Mouse (Mus musculus): ENCODE measurements around the gene Epha5.

The Epha5 gene

DNA sequence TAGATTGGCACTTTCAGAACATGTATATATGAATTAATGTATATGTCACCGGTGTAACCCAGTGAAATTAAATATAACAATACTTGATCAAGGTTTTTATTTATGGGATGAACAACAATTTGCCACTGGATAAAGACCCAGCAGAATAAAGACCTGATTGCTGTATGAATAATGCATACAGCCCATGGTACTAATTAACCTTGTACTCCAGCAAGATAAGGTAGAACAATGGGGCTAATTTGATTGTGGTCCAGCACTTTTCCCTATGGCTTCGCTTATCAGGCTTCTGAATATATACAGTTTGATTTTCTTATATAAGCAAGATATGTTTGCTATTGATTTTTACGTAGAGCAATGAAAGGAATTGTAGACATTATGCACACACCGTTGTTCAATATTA, 103.6 kb downstream of the Epha5 start:
- DNase-seq (ENCODE audit: extremely low spot score) = no peak

- no peak for DNase-seq (ENCODE audit: extremely low spot score)
Measured at GRCm38 (mm10) chr5:84298878-84299736, 118.1 kb downstream of the Epha5 start.

DNA sequence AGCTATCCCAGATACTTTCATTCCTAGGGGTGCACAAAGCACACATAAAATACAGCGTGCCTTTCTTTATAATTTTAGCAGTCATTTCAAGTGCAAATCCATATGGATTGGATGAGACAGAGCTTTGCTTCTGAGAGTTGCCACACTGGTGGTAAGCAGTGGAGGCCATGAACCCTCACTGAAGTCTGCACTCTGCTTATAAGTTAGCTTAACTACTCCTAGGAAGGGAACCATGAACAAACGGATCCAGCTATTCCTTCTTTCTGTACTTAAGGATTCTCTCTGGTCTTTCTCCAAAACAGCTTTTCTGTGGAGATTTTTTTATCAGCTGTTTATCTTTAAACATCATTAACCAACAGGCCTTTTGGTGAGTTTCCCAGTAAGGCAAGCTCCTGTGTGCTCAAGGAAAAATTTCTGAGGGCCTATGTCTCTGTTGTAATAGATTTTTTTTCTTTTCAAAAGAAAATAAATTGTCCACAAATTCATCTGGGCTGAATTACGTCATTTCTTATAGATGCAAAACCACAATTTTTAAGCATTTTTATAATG, 127.7 kb downstream of the Epha5 start:
- DNase-seq (ENCODE audit: extremely low spot score) = no peak

DNA sequence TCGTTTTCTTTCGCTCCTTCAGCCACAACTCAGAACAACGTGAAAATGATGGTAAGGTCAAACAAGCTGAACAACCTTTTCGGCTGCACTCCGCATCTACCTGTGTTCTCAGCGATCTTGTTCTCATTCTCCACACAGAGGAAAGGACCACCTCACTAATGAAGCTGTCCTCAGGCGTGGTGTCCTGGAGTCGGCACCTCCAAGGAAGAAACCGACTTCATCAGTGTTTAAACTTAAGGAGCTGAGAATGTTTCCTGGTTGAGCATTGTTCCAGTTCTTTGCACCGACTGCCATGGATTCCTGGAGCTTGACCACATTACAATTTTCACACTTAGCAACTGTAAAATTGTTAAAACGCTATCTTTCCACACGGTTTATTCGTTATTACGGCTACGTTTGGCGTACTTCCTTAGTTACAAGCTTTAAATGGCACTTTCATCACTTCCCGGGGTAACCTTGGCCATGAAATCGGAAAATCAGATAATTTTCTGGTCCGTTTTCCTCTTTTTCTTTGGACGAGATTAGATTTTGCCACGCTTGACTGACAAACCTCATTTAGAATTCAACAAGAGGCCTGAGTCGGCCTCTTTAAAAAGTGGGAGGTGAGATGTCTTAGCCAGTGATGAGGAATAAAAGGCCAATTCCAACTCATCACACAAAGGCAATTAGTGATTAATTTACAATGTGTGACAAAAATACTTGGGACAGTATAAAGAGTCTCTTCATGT, 135.7 kb downstream of the Epha5 start:
- no peak for DNase-seq (ENCODE audit: extremely low spot score)

DNA sequence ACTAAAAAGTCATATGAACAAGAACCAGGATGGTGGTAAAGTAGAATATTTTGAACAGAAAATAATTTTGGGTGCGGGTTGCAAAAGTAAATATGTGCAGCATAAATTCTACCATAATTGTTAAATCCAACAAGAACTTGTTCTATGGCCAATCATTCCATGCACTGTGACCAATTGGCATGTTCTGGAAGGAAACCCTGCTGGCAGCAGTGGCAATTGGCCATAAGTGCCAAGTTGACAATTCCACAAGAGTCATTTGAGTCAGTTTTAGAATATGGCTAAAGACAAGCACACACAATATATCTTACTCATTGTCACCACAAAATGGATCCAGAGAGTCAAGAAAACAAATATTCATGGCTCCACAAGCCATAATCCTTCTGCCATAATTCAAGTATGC, 140.2 kb downstream of the Epha5 start:
- DNase-seq (ENCODE audit: extremely low spot score) = no peak

DNA sequence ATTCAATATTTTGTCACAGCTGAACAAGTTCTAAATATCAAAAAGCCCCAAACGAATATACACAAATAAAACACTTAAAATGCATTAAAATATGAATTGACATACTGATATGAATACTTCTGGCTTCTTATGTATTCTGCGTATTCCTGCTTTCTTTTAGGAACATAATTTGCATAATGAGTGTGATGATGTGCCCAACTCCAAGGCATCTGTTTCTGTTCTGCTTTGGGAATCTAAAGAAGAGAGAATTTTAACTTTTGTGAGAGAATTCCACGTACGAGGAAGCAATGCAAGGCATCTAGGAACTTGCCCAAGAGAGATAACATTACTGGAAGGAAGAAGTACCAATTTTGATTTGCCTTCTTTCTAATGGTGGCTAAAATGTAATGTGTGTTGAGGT, 151.8 kb downstream of the Epha5 start:
- no peak for DNase-seq (ENCODE audit: extremely low spot score)

DNA sequence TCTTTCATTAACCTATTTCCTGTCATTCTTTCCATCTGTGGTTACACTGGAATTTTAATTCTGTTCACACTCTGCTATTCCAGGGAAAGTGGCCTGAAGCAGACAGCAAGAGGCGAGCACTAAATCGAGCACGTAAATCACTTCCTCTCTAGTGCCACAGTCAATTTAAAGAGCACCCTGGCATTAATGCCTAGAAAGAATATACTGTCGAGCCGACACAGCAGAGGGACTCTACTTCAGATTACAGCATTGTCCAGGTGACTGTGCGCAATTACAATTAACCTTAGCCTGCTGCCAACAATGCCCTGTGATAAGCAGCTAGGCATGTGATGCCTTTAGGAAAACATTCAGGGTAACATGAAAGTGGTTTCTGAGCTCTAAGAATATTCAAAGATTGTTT, 153.2 kb downstream of the Epha5 start:
- DNase-seq (ENCODE audit: extremely low spot score) = no peak

DNA sequence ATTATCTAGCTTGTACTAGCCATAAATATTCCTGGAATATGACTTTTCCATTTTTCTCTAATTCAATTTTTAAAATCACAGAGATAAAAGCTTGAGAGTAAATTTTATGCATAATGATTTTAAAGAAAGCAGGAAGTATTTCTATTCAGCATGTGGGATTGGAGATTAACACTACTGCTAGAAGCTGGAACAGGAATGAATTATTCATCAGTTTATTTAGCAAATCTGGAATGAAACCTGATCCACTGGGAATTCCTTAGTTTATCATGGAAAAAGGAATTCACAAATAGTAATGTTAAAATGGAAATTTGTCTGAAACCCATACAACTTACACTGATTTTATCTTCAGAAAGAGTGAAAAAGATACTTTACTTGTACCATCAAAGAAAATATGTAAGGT, 187.2 kb downstream of the Epha5 start:
- no peak for DNase-seq (ENCODE audit: extremely low spot score)

- DNase-seq (ENCODE audit: extremely low spot score) = peak; percentile 19
Measured at GRCm38 (mm10) chr5:84208609-84209008, 208.6 kb downstream of the Epha5 start.

GRCm38 (mm10) chr5:84193348-84193747, 223.8 kb downstream of the Epha5 start:
- no peak for DNase-seq (ENCODE audit: extremely low spot score)

DNA sequence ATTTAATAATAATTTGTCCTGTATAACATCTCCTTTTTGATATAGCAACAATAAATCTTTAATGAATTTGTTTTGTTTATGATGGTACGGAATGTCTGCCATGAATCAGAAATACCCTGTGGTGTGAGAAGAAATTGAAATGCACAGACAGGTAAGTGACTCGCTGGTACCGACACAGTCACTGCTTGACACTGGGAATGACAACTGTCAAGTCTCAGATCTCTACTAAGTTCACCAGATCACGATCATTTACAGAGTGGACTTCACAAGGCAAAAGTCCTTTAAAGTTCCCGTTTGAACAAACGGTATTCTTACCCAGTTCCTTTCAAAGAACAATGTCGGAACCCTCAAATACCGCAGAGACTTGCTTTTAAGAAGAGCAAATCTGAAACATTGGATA, 233.0 kb downstream of the Epha5 start:
- DNase-seq (ENCODE audit: extremely low spot score) = no peak

DNA sequence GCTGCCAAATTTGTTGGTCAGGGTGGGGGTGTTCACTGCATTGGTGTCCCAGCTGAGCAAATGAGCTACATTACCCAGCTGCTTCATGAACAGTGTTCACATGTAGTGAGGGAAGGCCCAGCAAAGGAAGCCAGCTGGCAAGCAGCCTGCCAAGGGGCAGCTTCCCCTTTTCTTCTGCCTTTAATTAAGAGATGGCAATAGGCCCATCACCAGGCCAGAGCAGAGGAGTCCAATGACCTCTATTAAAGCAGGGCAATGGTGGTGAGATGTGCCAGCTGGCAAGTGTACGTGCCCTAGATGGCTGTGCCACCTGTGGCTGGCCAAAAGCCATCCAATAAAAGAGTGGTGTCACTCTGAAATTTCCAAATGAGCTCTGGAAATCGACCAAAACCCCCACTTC, 264.1 kb downstream of the Epha5 start:
- no peak for DNase-seq (ENCODE audit: extremely low spot score)

GRCm38 (mm10) chr5:84142138-84142537, 275.0 kb downstream of the Epha5 start:
- DNase-seq (ENCODE audit: extremely low spot score) = no peak

DNA sequence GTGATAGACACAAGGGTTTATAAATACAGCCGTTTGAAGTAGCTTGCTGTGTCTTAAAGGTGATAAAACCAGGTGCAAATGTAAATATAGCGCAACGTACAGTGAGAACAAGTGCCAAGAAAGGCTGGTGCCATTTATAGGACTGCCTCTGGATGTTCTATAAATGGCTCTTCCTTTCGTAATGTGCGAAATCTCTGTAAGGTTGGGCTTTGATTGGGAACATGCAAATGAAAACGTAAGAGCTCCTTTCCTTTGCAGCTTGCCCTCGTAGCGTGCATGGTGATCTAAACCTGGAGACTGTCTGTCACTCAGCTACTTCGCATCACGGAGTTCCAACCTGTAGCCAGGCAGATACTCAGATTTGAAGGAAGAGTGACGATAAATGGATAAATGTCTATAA, 321.2 kb downstream of the Epha5 start:
- DNase-seq (ENCODE audit: extremely low spot score) = no peak

GRCm38 (mm10) chr5:84081321-84081720, 335.9 kb downstream of the Epha5 start:
- no peak for DNase-seq (ENCODE audit: extremely low spot score)

DNA sequence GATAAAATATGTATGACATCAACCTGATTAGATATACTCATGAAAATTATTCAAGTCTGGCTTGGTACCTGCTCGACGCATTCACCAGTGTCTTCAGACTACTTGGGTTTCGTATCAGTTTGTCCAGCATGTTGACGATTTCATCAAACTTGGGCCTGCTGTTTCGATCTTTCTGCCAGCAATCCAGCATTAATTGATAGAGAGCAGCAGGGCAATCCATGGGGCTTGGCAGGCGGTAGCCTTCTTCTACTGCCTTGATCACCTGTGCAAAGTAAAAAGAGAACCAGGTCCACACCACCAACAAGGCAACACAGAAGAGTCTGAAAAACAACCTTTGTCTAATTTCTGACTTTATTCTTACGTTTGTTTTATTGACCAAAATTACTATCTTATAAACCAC, 346.2 kb downstream of the Epha5 start:
- DNase-seq (ENCODE audit: extremely low spot score) = no peak

DNA sequence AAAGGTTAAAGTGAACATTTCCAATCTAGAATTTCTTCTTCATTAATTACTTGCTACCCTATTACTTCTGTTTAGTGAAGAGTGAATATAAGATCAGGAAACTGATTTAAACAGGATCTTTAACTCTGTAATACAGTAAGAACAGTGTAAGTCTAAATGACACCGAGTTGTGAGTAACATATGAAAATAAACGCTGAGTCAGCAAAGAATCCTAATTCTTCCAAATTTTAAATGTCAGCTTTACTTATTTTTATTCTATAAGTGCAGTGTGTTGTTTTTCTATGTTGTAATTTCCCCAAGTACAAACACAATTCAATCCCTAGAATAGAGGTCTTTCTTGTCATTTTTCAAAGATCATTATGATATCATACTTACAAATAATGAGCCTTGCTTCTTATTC, 363.3 kb downstream of the Epha5 start:
- DNase-seq (ENCODE audit: extremely low spot score) = no peak

GRCm38 (mm10) chr5:84037250-84037963, 379.8 kb downstream of the Epha5 start:
- DNase-seq (ENCODE audit: extremely low spot score) = no peak
